Mouse (Mus musculus) MEL (cell line): ENCODE data around the gene Srsf6.

Experiments used
- CTCF ChIP-seq, 3 experiments: IDR thresholded peaks in 2 of 3; conservative IDR thresholded peaks in 1 of 3; 2 replicates each; pipeline ENCODE4 v1.5.1; 2011 to 2012; ENCODE audit warnings: low read length in 3 of 3, low read depth in 2 of 3, mild to moderate bottlenecking in 2 of 3, improper control_type of control experiment in 1 of 3, inconsistent platforms in 1 of 3, mixed read lengths in 1 of 3, moderate library complexity in 1 of 3; ENCODE audit not compliant: control insufficient read depth in 1 of 3, insufficient read depth in 1 of 3, poor library complexity in 1 of 3, severe bottlenecking in 1 of 3
- ELF1 ChIP-seq: IDR thresholded peaks from 2 replicates; pipeline ENCODE4 v1.6.1; 2014; ENCODE audit warnings: low read depth, mild to moderate bottlenecking, inconsistent platforms, low read length, improper control_type of control experiment, moderate library complexity
- EP300 ChIP-seq, 2 experiments: IDR thresholded peaks; 2 replicates each; pipeline ENCODE4 v1.6.1; 2011; ENCODE audit warnings: improper control_type of control experiment in 2 of 2, low read length in 2 of 2, low read depth in 1 of 2, mild to moderate bottlenecking in 1 of 2
- MXI1 ChIP-seq: IDR thresholded peaks from 2 replicates; pipeline ENCODE4 v1.6.1; 2011; ENCODE audit warnings: mild to moderate bottlenecking, low read depth, low read length, improper control_type of control experiment
- NELFE ChIP-seq: IDR thresholded peaks from 2 replicates; pipeline ENCODE4 v1.6.1; 2011; ENCODE audit warnings: low read depth, low read length, improper control_type of control experiment
- POLR2A ChIP-seq, 2 experiments: IDR thresholded peaks; 2 replicates each; pipeline ENCODE4 v1.6.1; 2011 to 2012; ENCODE audit warnings: low read length in 2 of 2, mild to moderate bottlenecking in 2 of 2, control low read depth in 1 of 2, improper control_type of control experiment in 1 of 2, low read depth in 1 of 2, moderate library complexity in 1 of 2; ENCODE audit not compliant: control insufficient read depth in 1 of 2, insufficient read depth in 1 of 2, poor library complexity in 1 of 2
- POLR2AphosphoS5 ChIP-seq: IDR thresholded peaks from 2 replicates; pipeline ENCODE4 v1.6.1; 2012; ENCODE audit warnings: low read depth, borderline replicate concordance, mild to moderate bottlenecking, inconsistent platforms, low read length, moderate library complexity, mixed read lengths
- RCOR1 ChIP-seq: IDR thresholded peaks from 2 replicates; pipeline ENCODE4 v1.6.1; 2012; ENCODE audit warnings: low read depth, mild to moderate bottlenecking, inconsistent platforms, low read length, improper control_type of control experiment
- TAL1 ChIP-seq: IDR thresholded peaks from 2 replicates; pipeline ENCODE4 v1.6.1; 2012; ENCODE audit warnings: mild to moderate bottlenecking, inconsistent platforms, low read length, moderate library complexity, mixed read lengths
- TBP ChIP-seq: IDR thresholded peaks from 2 replicates; pipeline ENCODE4 v1.8.0; 2011; ENCODE audit warnings: low read depth, low read length, improper control_type of control experiment
- TCF12 ChIP-seq: IDR thresholded peaks from 2 replicates; pipeline ENCODE4 v1.6.1; 2014; ENCODE audit warnings: low read depth, mild to moderate bottlenecking, inconsistent platforms, low read length, improper control_type of control experiment, moderate library complexity

GRCm38 (mm10) chr2:162931123-162931673, at the start of gene Srsf6:
- TF ChIP-seq POLR2A (IDR thresholded peaks at IDR 0.05; ENCODE audit: control insufficient read depth in 1 of 2, insufficient read depth in 1 of 2, low read depth in 1 of 2, low read length in 2 of 2, poor library complexity in 1 of 2), result peak; percentile 86 to 95
- TF ChIP-seq EP300 (IDR thresholded peaks at IDR 0.05; ENCODE audit: low read depth in 1 of 2, low read length in 2 of 2), result no peak
- peak; percentile 90 for TF ChIP-seq TBP
- TF ChIP-seq CTCF (IDR thresholded peaks at IDR 0.05 in 2 of 3, conservative IDR thresholded peaks at IDR 0.05 in 1 of 3; ENCODE audit: control insufficient read depth in 1 of 3, insufficient read depth in 1 of 3, low read depth in 2 of 3, low read length in 3 of 3, poor library complexity in 1 of 3, severe bottlenecking in 1 of 3), result no peak
- no peak; the same call in 1 of the 2 replicates for TF ChIP-seq POLR2AphosphoS5
- peak; percentile 88 for TF ChIP-seq MXI1
- no peak for TF ChIP-seq TAL1
- peak; percentile 97 for TF ChIP-seq NELFE
- peak; percentile 31; the same call in 1 of the 2 replicates for TF ChIP-seq TCF12
- TF ChIP-seq ELF1, result 0 out of 2 replicates have a peak, but pooled peaks have one; percentile 42
- no peak; the same call in 1 of the 2 replicates for TF ChIP-seq RCOR1
